Mouse (Mus musculus) liver, embryonic 14.5 days (tissue): Measurements from ENCODE around the gene Srp54a. TPM values are rescaled to one million over a fixed set of nuclear protein-coding genes. Genes with fewer than 3 reads are reported as not detected.
"Not testable (repeated sequence)": the region's sequence is repeated elsewhere in the genome, so short reads cannot be mapped to it uniquely, and the experiment has no call there.

ENCODE experiments used
- ATAC-seq: fragments of 200-750 bp; cut with Nextera tagmentation; 2 replicates; pipeline ENCODE4 v1.8.0; 2017; ENCODE audit warnings: moderate number of reproducible peaks, mild to moderate bottlenecking, moderate library complexity; ENCODE audit not compliant: insufficient read depth
- DNase-seq, 3 experiments: peaks; one replicate each; pipeline ENCODE4 v3.0.0-alpha.2; 2012 to 2013; ENCODE audit warnings: low read depth in 3 of 3, low spot score in 3 of 3
- H3K27ac ChIP-seq: fragments of 300-500 bp; sonication (generic); 2 replicates; pipeline ENCODE4 v1.5.1; 2014; ENCODE audit warnings: moderate library complexity, mild to moderate bottlenecking, control low read depth, inconsistent platforms
- H3K27me3 ChIP-seq: fragments of 300-500 bp; sonication (generic); 2 replicates; pipeline ENCODE4 v1.6.1; 2014; ENCODE audit warnings: mild to moderate bottlenecking, low read length, moderate library complexity; ENCODE audit not compliant: control insufficient read depth, insufficient read depth
- H3K36me3 ChIP-seq: fragments of 300-500 bp; sonication (generic); replicated peaks from 2 replicates; pipeline ENCODE4 v1.6.1; 2014; ENCODE audit warnings: low read depth; ENCODE audit not compliant: control insufficient read depth, insufficient read depth
- H3K4me1 ChIP-seq, 2 experiments: fragments of 200-500 bp in 1 of 2; fragments of 300-500 bp in 1 of 2; sonication (generic) in 1 of 2; replicated peaks; 2 replicates each; pipeline ENCODE4 v1.6.1; 2012 to 2014; ENCODE audit warnings: antibody characterized with exemption in 1 of 2, inconsistent platforms in 1 of 2, low read length in 1 of 2; ENCODE audit not compliant: control insufficient read depth in 2 of 2, insufficient read depth in 2 of 2
- H3K4me2 ChIP-seq: fragments of 300-500 bp; sonication (generic); 2 replicates; pipeline ENCODE4 v1.6.1; 2014; ENCODE audit warnings: low read depth, mild to moderate bottlenecking, control low read depth, moderate library complexity
- H3K4me3 ChIP-seq, 2 experiments: fragments of 200-500 bp in 1 of 2; fragments of 300-500 bp in 1 of 2; sonication (generic) in 1 of 2; 2 replicates each; pipeline ENCODE4 v1.5.1; 2012 to 2014; ENCODE audit warnings: low read depth in 2 of 2, low read length in 2 of 2, mild to moderate bottlenecking in 2 of 2, control low read depth in 1 of 2, inconsistent platforms in 1 of 2, moderate library complexity in 1 of 2; ENCODE audit not compliant: insufficient read depth in 1 of 2
- H3K9ac ChIP-seq: fragments of 300-500 bp; sonication (generic); replicated peaks from 2 replicates; pipeline ENCODE4 v1.6.1; 2014; ENCODE audit warnings: mild to moderate bottlenecking, control low read depth, moderate library complexity
- H3K9me3 ChIP-seq: fragments of 300-500 bp; sonication (generic); 2 replicates; pipeline ENCODE4 v1.6.1; 2016; ENCODE audit warnings: low read length, mixed read lengths; ENCODE audit not compliant: control insufficient read depth
- CTCF ChIP-seq: IDR thresholded peaks from 2 replicates; pipeline ENCODE4 v1.5.1; 2016; ENCODE audit warnings: antibody characterized with exemption, low read depth, control low read depth
- EP300 ChIP-seq: IDR thresholded peaks from 2 replicates; pipeline ENCODE4 v1.6.1; 2016; ENCODE audit warnings: antibody characterized with exemption, low read depth
- WGBS: fragments of 180-500 bp; shearing (Covaris S2); extraction: QIAGEN DNeasy Blood & Tissue Kit; methylation state at CpG from one replicate; pipeline ENCODE4 v1.1.7; 2014; ENCODE audit not compliant: insufficient replicate concordance; 5-methylcytosine and 5-hydroxymethylcytosine counted together
- polyA plus RNA-seq, 2 experiments: library from polyadenylated mRNA; depleted of rRNA in 1 of 2; stranded (reverse) in 1 of 2; unstranded in 1 of 2; fragments of >200 nt; fragmentation: Nextera tagmentation in 1 of 2; extraction: Ambion mirVana in 1 of 2; gene quantifications; 2 replicates each; pipeline versions ENCODE4 v1.2.1 to v1.2.3; 2012 to 2014

The Srp54a gene
- polyA plus RNA-seq (2012; rRNA removed) (7.1 and 11.2 TPM in 2 replicates), polyA plus RNA-seq (2014; fragmentation: Nextera tagmentation; extraction: Ambion mirVana) (89.1 and 91.6 TPM in 2 replicates)

DNA sequence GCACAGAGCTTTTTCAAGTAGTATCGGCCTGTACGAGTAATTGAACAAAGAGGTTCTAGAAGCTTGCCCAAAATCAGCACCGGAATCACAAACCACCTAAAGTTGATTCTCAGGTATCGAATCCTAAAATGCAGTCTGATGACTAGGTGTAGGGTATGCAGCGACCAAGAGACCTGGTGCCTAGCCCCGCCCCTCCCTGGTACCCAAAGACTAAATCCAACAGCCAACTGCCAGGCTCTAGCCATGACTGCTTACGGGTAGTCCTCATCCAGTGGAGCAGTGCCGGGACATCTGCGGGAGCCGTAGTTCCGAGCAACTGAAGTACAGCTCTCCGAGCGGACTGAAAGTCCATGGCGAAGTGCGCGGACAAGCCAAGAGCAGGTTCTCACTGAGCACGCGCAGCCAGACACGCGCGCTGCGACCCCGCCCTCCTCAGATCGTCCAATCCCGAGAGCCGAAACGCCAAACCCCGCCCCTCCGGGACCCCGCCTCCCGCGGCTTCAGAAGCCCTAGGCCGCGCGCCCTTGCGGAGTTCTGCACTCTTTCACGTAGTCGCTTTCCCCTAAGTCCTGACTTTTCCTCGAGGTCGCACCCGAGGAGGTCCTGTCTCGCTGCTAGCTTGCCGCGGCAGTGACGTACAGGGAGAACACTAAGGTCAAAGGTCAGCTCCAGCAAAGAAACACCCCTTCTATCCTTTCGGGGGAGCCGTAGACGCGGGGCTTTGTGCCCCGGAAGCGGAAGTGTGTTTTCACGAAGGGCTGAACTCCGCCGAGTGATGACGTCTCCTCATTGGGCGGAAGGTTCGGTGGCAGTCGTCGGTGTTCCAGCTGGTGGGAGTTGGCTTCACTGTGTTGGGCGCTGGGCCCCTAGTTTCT lies at the start of gene Srp54a, which contains the start of gene 2700097O09Rik:
Gene Srp54a, plus strand, starts transcription at position 537 of the 875 bp plus-strand sequence.
Gene 2700097O09Rik, minus strand, starts transcription at position 385 of the 875 bp plus-strand sequence.
- H3K36me3 ChIP-seq, H3K4me1 ChIP-seq, H3K9me3 ChIP-seq, H3K27me3 ChIP-seq: not testable (repeated sequence)
- DNase-seq: peak; percentile 86 to 91 (median 89)
- peak within 1 kb of the TSS; percentile 92 for H3K9ac ChIP-seq
- 0 out of 2 replicates have a peak, but pooled peaks have one; percentile 7 for TF ChIP-seq EP300
- H3K4me3 ChIP-seq: peak within 1 kb of the TSS; percentile 62 to 89
- under 1% methylated on average over 60 of the region's 60 CpGs for WGBS
- ATAC-seq: peak; percentile 97
- H3K4me2 ChIP-seq: peak within 1 kb of the TSS; percentile 77
- H3K27ac ChIP-seq: peak within 1 kb of the TSS; percentile 84

GRCm38 (mm10) chr12:55041011-55041410 lies 39.1 kb upstream of the Srp54a start:
- ATAC-seq: no peak
- WGBS: 56% methylated on average over 15 of the region's 15 CpGs

GRCm38 (mm10) chr12:55049731-55050353 lies 30.2 kb upstream of the Srp54a start:
- Histone ChIP-seq H3K27me3 (no peaks in the 10 kb centered on the region), H3K27ac (peak overlapping the region; percentile 92), H3K4me2 (no peak overlapping the region), H3K36me3 (peaks cover 2% of the 10 kb centered on the region), H3K9me3 (no peaks in the 10 kb centered on the region), H3K9ac (no peak overlapping the region), H3K4me3 (no peak overlapping the region), H3K4me1 (peaks cover 40 to 42% of the 10 kb centered on the region in 2 experiments)
- TF ChIP-seq EP300 (no peak), CTCF (no peak)
- no peak for DNase-seq
- ATAC-seq: no peak
- WGBS: 81% methylated on average over 8 of the region's 8 CpGs

More at GRCm38 (mm10) chr12:55041011-55041410, 39.1 kb upstream of the Srp54a start:
- Histone ChIP-seq H3K27me3 (no peaks in the 10 kb centered on the region), H3K36me3 (no peaks in the 10 kb centered on the region; the same call in 1 of the 2 replicates), H3K4me2 (no peak overlapping the region), H3K4me1 (no peaks in the 10 kb centered on the region; a peak in 1 of 4 replicates), H3K9ac (no peak overlapping the region), H3K9me3 (no peaks in the 10 kb centered on the region), H3K4me3 (no peak overlapping the region), H3K27ac (no peak overlapping the region)
- no peak for DNase-seq
- TF ChIP-seq CTCF: no peak
- no peak for TF ChIP-seq EP300

- DNase-seq: peak; percentile 88 to 89 (median 89)
- peak overlapping the region; percentile 4 to 27; a peak in 3 of 4 replicates for H3K4me3 ChIP-seq
- H3K4me1 ChIP-seq: peaks cover 45% of the 10 kb centered on the region in 2 experiments
- peak overlapping the region; percentile 92 for H3K27ac ChIP-seq
- TF ChIP-seq CTCF: no peak
- peak; percentile 98 for TF ChIP-seq EP300
- H3K9me3 ChIP-seq: no peaks in the 10 kb centered on the region
- no peaks in the 10 kb centered on the region for H3K27me3 ChIP-seq
- WGBS: 12% methylated on average over 8 of the region's 8 CpGs
- H3K36me3 ChIP-seq: peaks cover 2% of the 10 kb centered on the region; the same call in 1 of the 2 replicates
- peak overlapping the region; percentile 66 for H3K4me2 ChIP-seq
- H3K9ac ChIP-seq: peak overlapping the region; percentile 53
- ATAC-seq: peak; percentile 96
These were observed 28.6 kb upstream of the Srp54a start for GRCm38 (mm10) chr12:55051210-55052173.
